Mouse (Mus musculus) kidney, adult 8-10 months (tissue): ENCODE measurements around the gene Ppp3cb.

Source experiments
- DNase-seq, 2 experiments: peaks; one replicate each; pipeline ENCODE4 v3.0.0; 2022

Ppp3cb gene

DNA sequence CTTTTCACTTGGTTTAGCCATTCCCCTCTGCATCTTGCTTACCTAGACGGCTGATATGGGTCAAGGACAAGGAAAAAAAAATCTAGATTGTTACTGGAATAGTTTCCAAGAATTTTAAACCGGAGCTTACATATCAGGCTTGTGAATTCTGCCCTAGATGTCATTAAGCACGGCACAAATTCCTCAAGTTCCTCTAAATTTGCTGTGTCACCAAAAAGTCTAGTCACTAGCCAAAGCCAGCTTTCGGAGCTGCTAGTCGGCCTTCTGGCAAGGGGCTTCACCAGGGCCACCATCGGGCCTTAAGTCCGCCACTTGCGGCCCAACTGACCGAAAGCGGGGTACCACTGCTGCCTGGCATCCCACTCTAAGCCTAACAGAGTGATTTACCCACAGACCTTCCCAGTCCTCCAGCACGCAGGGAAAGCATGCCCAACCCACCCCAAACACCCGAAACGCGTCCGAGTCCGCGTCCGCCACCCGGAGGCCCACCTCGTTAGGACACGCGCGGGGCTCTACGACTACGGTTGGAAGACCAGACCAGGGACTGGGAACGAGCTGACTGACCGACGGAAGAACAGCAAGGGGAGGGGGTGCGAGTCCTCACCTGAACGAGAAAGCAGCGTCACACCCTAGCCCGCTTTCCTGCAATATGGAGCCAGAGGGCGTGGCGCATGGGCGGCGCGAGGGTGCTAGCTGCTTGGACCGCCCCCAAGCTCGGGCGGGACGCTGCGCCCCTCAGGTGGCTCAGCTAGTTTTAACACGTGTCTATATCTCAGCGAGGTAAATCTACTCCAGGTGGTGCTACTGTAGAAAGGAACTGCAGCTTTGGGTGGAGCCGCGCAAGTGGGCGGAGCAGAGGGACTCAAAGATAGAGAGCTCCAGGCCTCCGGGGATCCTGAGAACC, 66.8 kb downstream of the Ppp3cb start, which contains the start of gene Anxa7:
Gene Anxa7, minus strand, starts transcription at position 843 of the 904 bp plus-strand sequence.
- peak; percentile 90 to 93 for DNase-seq

DNA sequence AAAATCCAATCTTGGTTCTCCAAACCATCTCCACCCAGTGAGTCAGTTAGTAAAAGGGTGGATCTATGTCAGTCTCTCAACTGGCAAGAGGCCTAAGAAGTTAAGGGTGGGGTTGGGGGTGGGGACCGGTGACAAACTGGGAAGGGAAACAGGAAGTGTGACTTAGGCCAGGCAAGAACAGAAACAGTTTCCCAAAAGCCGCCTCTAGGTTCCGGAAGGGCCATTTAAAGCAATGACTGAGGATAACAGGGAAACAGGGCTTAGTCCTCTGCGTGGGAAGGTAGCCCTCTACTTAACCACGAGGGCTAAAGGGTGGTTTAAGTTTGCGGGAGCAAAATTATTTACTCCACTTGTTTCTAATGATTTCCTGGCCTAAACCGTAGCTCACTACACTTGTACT, 67.6 kb downstream of the Ppp3cb start:
- peak; percentile 46 to 56 for DNase-seq

DNA sequence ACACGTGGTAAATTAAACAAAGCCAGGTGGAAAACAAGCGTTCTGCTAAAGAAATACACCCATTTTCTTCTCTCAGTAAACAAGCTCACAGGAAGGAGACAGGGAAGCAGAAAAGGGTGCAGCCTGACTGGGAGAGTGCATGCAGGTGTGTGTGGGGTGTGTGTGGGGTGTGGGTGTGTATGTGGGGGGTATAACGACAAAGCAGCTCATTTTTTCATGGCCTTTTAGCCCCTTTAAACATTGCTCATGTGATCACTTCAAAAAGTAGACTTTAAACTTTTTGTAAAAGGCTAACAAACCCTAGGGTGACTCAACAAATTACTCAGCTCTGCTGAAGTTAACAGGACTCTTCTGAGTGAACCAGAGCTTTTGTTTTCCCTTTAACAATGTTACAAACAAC, 68.0 kb downstream of the Ppp3cb start:
- no peak for DNase-seq

DNA sequence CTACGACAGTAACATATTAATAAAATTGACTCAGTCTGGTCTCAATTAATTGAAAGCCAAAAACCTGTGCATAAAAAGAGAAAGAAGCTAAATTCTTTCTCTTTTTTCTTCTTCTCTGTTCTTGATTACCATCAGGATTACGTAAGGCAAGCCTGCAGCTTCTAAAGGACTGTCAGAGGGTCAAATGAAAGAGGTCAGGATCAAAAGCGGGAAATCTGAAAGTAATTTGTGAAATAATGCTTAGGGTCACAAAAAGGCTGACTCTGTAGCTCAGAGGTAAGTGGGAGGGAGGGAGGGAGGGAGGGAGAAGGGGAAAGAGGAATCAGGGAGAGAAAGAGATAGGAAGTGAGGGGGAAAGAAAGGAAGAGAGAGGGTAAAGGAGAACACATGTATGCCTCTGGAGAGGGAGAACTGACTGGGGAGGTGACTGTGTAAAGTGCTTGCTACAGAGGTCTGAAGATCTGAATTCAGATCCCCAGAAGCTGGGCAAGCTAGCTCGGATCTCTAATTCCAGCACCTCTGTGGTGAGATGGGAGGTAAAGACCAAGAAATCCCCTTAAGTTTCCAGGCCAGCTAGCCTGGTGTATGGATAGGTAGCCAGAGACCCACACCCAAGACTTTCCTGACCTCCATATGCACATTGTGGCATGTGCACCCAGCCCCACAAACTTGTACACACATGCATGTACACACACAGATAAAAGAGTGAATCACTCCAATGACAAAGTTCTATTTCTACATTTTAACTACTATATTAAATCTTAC, 68.9 kb downstream of the Ppp3cb start:
- DNase-seq = no peak

DNA sequence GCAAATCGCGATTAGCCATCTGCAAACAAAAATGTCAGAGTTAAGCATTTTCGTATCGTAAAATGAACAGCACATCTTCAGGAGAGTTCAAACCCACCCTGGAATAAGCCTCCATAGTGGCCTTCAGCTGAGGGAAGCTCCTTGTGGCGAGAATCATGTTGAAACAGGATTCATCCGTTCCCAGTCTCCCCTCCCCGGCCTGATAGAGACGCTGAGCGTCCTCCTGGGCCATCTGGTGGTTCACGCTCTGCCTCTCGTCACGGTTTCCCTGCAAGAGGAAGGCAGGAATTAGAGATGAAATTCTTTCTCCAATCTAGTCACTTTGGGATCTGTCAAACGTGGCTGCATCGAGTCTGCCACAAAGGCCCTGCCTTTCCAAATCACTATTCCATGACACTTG, 86.2 kb downstream of the Ppp3cb start:
- DNase-seq = no peak

DNA sequence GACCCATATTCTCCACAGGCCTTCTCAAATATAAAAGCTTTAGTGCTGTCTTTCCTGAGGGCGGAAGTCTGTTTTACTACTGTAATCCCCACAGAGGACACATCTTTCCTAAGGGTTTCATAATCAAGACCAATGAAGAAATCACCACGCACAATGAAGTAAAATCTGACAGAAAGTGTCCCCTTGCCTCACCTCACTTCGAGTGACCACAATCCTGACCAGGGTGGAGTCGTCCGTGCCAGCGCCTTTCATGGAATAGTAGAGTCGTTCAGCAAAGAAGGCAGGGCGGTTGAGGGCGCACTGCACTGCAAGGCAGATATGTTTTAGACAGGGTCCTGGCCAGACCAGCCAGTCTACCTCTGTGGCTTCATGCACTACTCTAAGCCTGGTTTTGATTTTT, 88.0 kb downstream of the Ppp3cb start:
- DNase-seq = no peak

DNA sequence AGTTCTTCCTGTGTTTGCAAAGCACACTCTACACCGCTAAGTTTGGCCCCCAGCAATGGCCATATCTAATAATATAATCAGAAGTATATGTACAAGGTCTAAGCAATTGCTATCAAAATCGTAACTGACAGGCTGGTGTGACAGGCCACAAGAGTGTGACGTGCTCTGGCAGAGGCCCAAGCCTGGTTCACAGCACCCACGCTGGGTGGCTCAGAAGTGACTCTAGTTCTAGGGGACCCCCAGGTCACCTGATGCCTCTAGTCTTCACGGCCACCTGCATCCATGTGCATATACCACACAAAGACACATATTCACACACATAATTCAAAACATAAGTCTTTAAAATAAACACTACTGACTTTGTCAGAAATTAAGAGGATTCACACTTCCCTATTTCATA, 93.4 kb downstream of the Ppp3cb start:
- DNase-seq = no peak

DNA sequence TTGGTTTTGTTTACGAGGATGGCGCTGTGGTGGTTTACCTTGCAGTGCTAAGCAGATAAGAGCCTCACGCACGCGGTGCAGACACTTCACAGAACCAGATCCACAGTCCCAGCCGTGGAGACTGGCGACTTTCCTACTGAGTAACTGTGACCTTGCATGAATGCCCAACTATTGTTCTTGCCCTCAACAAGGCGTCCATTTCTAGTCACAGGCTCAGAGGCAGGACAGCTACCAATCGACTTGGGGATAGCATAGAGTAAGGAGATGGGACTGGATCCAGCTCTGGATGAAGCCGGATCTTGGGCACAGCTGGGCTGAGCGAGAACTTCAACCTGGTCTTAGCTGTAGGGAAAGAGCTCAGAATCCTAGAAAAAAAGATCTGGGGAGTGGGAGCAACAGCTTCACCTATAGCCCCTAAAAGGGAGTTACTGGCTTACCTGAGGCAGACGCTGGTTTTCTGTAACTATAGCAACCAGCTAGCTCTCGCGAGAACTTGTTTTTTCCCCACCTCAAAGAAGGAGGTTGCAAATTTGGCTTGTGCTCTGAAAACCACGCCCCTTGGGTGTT, 94.5 kb downstream of the Ppp3cb start, which contains the start of gene Cfap70:
Gene Cfap70, minus strand, starts transcription at position 462 of the 567 bp plus-strand sequence.
- peak; percentile 87 to 90 for DNase-seq

DNA sequence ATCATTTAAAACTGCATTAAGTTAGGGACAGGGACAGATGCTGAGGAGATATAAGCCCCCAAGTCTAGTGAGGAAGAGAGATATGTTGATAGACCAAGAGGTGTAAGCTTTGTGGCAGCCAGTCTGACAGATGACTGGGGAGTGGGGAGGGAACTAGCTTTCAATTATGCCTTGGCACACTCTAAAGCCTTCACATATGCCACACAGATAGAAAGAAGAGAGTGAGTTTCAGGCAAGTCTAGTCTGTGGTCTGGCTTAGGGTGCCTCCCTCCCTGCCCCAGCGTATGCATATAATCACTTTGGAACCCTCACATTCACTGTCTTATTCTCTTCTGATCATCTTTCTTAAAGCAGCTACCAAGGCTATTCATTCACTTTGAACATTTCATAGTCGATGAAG, 95.1 kb downstream of the Ppp3cb start:
- no peak for DNase-seq
